Mouse (Mus musculus) hindbrain, embryonic 16.5 days (tissue): ENCODE data around the gene Esrra. TPM values are rescaled to one million over a fixed set of nuclear protein-coding genes. Genes with fewer than 3 reads are reported as not detected.

ENCODE experiments used
- ATAC-seq: fragments of 200-750 bp; cut with Nextera tagmentation; 2 replicates; pipeline ENCODE4 v1.8.0; 2017; ENCODE audit warnings: moderate TSS enrichment, moderate library complexity
- H3K27ac ChIP-seq: fragments of 300-500 bp; sonication (generic); 2 replicates; pipeline ENCODE4 v1.5.1; 2014; ENCODE audit warnings: low read depth, mild to moderate bottlenecking, control low read depth, low read length, moderate library complexity
- H3K27me3 ChIP-seq: fragments of 300-500 bp; sonication (generic); replicated peaks from 2 replicates; pipeline ENCODE4 v1.6.1; 2014; ENCODE audit warnings: low read length; ENCODE audit not compliant: control insufficient read depth, insufficient read depth
- H3K36me3 ChIP-seq: fragments of 300-500 bp; sonication (generic); 2 replicates; pipeline ENCODE4 v1.6.1; 2014; ENCODE audit warnings: mild to moderate bottlenecking, low read length, moderate library complexity, mixed read lengths; ENCODE audit not compliant: control insufficient read depth, insufficient read depth
- H3K4me1 ChIP-seq: fragments of 300-500 bp; sonication (generic); 2 replicates; pipeline ENCODE4 v1.6.1; 2014; ENCODE audit warnings: low read depth, low read length; ENCODE audit not compliant: control insufficient read depth, insufficient read depth
- H3K4me2 ChIP-seq: fragments of 300-500 bp; sonication (generic); 2 replicates; pipeline ENCODE4 v1.6.1; 2014; ENCODE audit warnings: mild to moderate bottlenecking, low read length, control low read depth, moderate library complexity
- H3K4me3 ChIP-seq: fragments of 300-500 bp; sonication (generic); 2 replicates; pipeline ENCODE4 v1.5.1; 2014; ENCODE audit warnings: mild to moderate bottlenecking, low read length, control low read depth, moderate library complexity
- H3K9ac ChIP-seq: fragments of 300-500 bp; sonication (generic); 2 replicates; pipeline ENCODE4 v1.6.1; 2014; ENCODE audit warnings: low read depth, mild to moderate bottlenecking, control low read depth, low read length, moderate library complexity
- H3K9me3 ChIP-seq: fragments of 300-500 bp; sonication (generic); 2 replicates; pipeline ENCODE4 v1.6.1; 2014; ENCODE audit warnings: mild to moderate bottlenecking, low read length, moderate library complexity; ENCODE audit not compliant: control insufficient read depth
- WGBS: fragments of 180-500 bp; shearing (Covaris S2); extraction: QIAGEN DNeasy Blood & Tissue Kit; methylation state at CpG from one replicate; pipeline ENCODE4 v1.1.7; 2014; 5-methylcytosine and 5-hydroxymethylcytosine counted together
- polyA plus RNA-seq: library from polyadenylated mRNA; unstranded; fragments of >200 nt; fragmentation: Nextera tagmentation; extraction: Ambion mirVana; gene quantifications from 2 replicates; pipeline ENCODE4 v1.2.1, GENCODE M21; 2015

The Esrra gene
- polyA plus RNA-seq, 1 experiment from 2014 or later = 17.8 TPM

GRCm38 (mm10) chr19:6925307-6925573, 3.6 kb upstream of the Esrra start, which contains the start of gene Catsperz:
Gene Catsperz, minus strand, starts transcription at chr19:6925380.
- peak within 1 kb of the TSS; percentile 2; the same call in 1 of the 2 replicates for H3K4me3 ChIP-seq
- peaks cover 21% of the 10 kb centered on the region for H3K4me1 ChIP-seq
- no peak for ATAC-seq
- H3K9me3 ChIP-seq = no peaks in the 10 kb centered on the region
- peak within 1 kb of the TSS; percentile 1; the same call in 1 of the 2 replicates for H3K9ac ChIP-seq
- no peak within 1 kb of the TSS for H3K27ac ChIP-seq
- no peaks in the 10 kb centered on the region for H3K36me3 ChIP-seq
- WGBS = 3% methylated on average over 9 of the region's 9 CpGs
- H3K4me2 ChIP-seq = peak within 1 kb of the TSS; percentile 29
- peaks cover 57% of the 10 kb centered on the region for H3K27me3 ChIP-seq

- Histone ChIP-seq H3K4me1 (peaks cover 26% of the 10 kb centered on the region), H3K36me3 (no peaks in the 10 kb centered on the region), H3K27me3 (peaks cover 54% of the 10 kb centered on the region), H3K9ac (peak overlapping the region; percentile 1; the same call in 1 of the 2 replicates), H3K4me3 (peak overlapping the region; percentile 2; the same call in 1 of the 2 replicates), H3K9me3 (no peaks in the 10 kb centered on the region), H3K27ac (no peak overlapping the region), H3K4me2 (peak overlapping the region; percentile 29)
- ATAC-seq = no peak
- WGBS = 2% methylated on average over 39 of the region's 39 CpGs
These were observed 3.1 kb upstream of the Esrra start for GRCm38 (mm10) chr19:6924461-6925306.

- Histone ChIP-seq H3K27me3 (peaks cover 47% of the 10 kb centered on the region), H3K9me3 (no peaks in the 10 kb centered on the region), H3K27ac (no peak overlapping the region), H3K4me3 (no peak overlapping the region), H3K9ac (no peak overlapping the region), H3K4me1 (peaks cover 26% of the 10 kb centered on the region), H3K36me3 (no peaks in the 10 kb centered on the region), H3K4me2 (no peak overlapping the region)
- WGBS = 62% methylated on average over 6 of the region's 6 CpGs
- ATAC-seq = no peak
These were observed 1.5 kb upstream of the Esrra start for GRCm38 (mm10) chr19:6922901-6923735.

GRCm38 (mm10) chr19:6920741-6921636, 624 bp downstream of the Esrra start:
- Histone ChIP-seq H3K27ac (peak overlapping the region; percentile 87), H3K27me3 (peaks cover 27% of the 10 kb centered on the region), H3K4me1 (peaks cover 22% of the 10 kb centered on the region), H3K4me2 (peak overlapping the region; percentile 86), H3K9me3 (no peaks in the 10 kb centered on the region), H3K36me3 (no peaks in the 10 kb centered on the region), H3K9ac (peak overlapping the region; percentile 95), H3K4me3 (peak overlapping the region; percentile 87)
- no peak; the same call in 1 of the 2 replicates for ATAC-seq
- 2% methylated on average over 31 of the region's 48 CpGs for WGBS

- 34% methylated on average over 8 of the region's 8 CpGs for WGBS
- Histone ChIP-seq H3K4me3 (peak overlapping the region; percentile 87), H3K36me3 (no peaks in the 10 kb centered on the region), H3K27me3 (peaks cover 18% of the 10 kb centered on the region), H3K4me1 (peaks cover 19% of the 10 kb centered on the region), H3K27ac (peak overlapping the region; percentile 2; the same call in 1 of the 2 replicates), H3K4me2 (peak overlapping the region; percentile 86), H3K9me3 (no peaks in the 10 kb centered on the region), H3K9ac (peak overlapping the region; percentile 95)
- ATAC-seq = no peak
These were observed 1.5 kb downstream of the Esrra start for GRCm38 (mm10) chr19:6919876-6920740.

- no peak overlapping the region for H3K27ac ChIP-seq
- no peaks in the 10 kb centered on the region for H3K9me3 ChIP-seq
- H3K9ac ChIP-seq = no peak overlapping the region
- no peaks in the 10 kb centered on the region for H3K36me3 ChIP-seq
- peaks cover 13% of the 10 kb centered on the region for H3K4me1 ChIP-seq
- H3K27me3 ChIP-seq = peaks cover 11% of the 10 kb centered on the region
- ATAC-seq = no peak
- H3K4me2 ChIP-seq = no peak overlapping the region
- no peak overlapping the region for H3K4me3 ChIP-seq
These were observed 2.2 kb downstream of the Esrra start for GRCm38 (mm10) chr19:6919431-6919830.

GRCm38 (mm10) chr19:6918321-6918720, 3.3 kb downstream of the Esrra start:
- Histone ChIP-seq H3K4me1 (peaks cover 13% of the 10 kb centered on the region), H3K36me3 (peaks cover under 1% of the 10 kb centered on the region), H3K27ac (no peak overlapping the region), H3K4me2 (no peak overlapping the region), H3K9me3 (no peaks in the 10 kb centered on the region), H3K9ac (no peak overlapping the region), H3K27me3 (peaks cover 4% of the 10 kb centered on the region; the same call in 1 of the 2 replicates), H3K4me3 (no peak overlapping the region)
- WGBS = 93% methylated on average over 4 of the region's 4 CpGs
- no peak for ATAC-seq

- H3K27ac ChIP-seq = no peak overlapping the region
- no peak overlapping the region for H3K9ac ChIP-seq
- H3K4me3 ChIP-seq = no peak overlapping the region
- H3K4me1 ChIP-seq = peaks cover 14% of the 10 kb centered on the region
- no peaks in the 10 kb centered on the region for H3K27me3 ChIP-seq
- no peaks in the 10 kb centered on the region for H3K9me3 ChIP-seq
- ATAC-seq = no peak
- H3K36me3 ChIP-seq = peaks cover 18% of the 10 kb centered on the region
- H3K4me2 ChIP-seq = no peak overlapping the region
- WGBS = 85% methylated on average over 4 of the region's 4 CpGs
These were observed 5.1 kb downstream of the Esrra start for GRCm38 (mm10) chr19:6916496-6916895.
